Mouse (Mus musculus) kidney, postnatal 14 days (tissue): ENCODE measurements around the gene Rbms3.

Experiments used
- DNase-seq: peaks from one replicate; pipeline ENCODE4 v3.0.0; 2022; ENCODE audit warnings: mixed read lengths

Gene Rbms3

GRCm38 (mm10) chr9:116880503-116880902 is 749.2 kb downstream of the Rbms3 start:
- DNase-seq: peak; percentile 56

GRCm38 (mm10) chr9:116879600-116880457 is 749.9 kb downstream of the Rbms3 start:
- DNase-seq: no peak

GRCm38 (mm10) chr9:116876786-116877185 is 752.9 kb downstream of the Rbms3 start:
- peak; percentile 77 for DNase-seq

GRCm38 (mm10) chr9:116873976-116874320 is 755.8 kb downstream of the Rbms3 start:
- DNase-seq: no peak

- peak; percentile 61 for DNase-seq
Measured at GRCm38 (mm10) chr9:116873033-116873975, 756.4 kb downstream of the Rbms3 start.

GRCm38 (mm10) chr9:116872346-116872745 is 757.4 kb downstream of the Rbms3 start:
- no peak for DNase-seq

GRCm38 (mm10) chr9:116871576-116871975 is 758.1 kb downstream of the Rbms3 start:
- no peak for DNase-seq

GRCm38 (mm10) chr9:116866060-116866459 is 763.7 kb downstream of the Rbms3 start:
- no peak for DNase-seq

- peak; percentile 54 for DNase-seq
Measured at GRCm38 (mm10) chr9:116863626-116864025, 766.1 kb downstream of the Rbms3 start.

- DNase-seq: no peak
Measured at GRCm38 (mm10) chr9:116862341-116862740, 767.4 kb downstream of the Rbms3 start.

- no peak for DNase-seq
Measured at GRCm38 (mm10) chr9:116857861-116858595, 771.7 kb downstream of the Rbms3 start.

- no peak for DNase-seq
Measured at GRCm38 (mm10) chr9:116857151-116857550, 772.6 kb downstream of the Rbms3 start.

- DNase-seq: no peak
Measured at GRCm38 (mm10) chr9:116855744-116856143, 774.0 kb downstream of the Rbms3 start.

GRCm38 (mm10) chr9:116848905-116849304 is 780.8 kb downstream of the Rbms3 start:
- no peak for DNase-seq

GRCm38 (mm10) chr9:116848166-116848565 is 781.5 kb downstream of the Rbms3 start:
- peak; percentile 33 for DNase-seq

- peak; percentile 90 for DNase-seq
Measured at GRCm38 (mm10) chr9:116847241-116848135, 782.2 kb downstream of the Rbms3 start.

- DNase-seq: no peak
Measured at GRCm38 (mm10) chr9:116834949-116835348, 794.8 kb downstream of the Rbms3 start.

GRCm38 (mm10) chr9:116833677-116834076 is 796.0 kb downstream of the Rbms3 start:
- no peak for DNase-seq

GRCm38 (mm10) chr9:116832822-116833221 is 796.9 kb downstream of the Rbms3 start:
- no peak for DNase-seq

- DNase-seq: peak; percentile 25
Measured at GRCm38 (mm10) chr9:116831386-116831785, 798.3 kb downstream of the Rbms3 start.

GRCm38 (mm10) chr9:116829929-116830328 is 799.8 kb downstream of the Rbms3 start:
- DNase-seq: no peak

- DNase-seq: no peak
Measured at GRCm38 (mm10) chr9:116821601-116822000, 808.1 kb downstream of the Rbms3 start.
